Mouse (Mus musculus) lung, postnatal 0 days (tissue): Measurements from ENCODE around the gene Rhebl1. TPM values are rescaled to one million over a fixed set of nuclear protein-coding genes. Genes with fewer than 3 reads are reported as not detected.

ENCODE experiments used
- ATAC-seq: fragments of 200-750 bp; cut with Nextera tagmentation; 2 replicates; pipeline ENCODE4 v1.8.0; 2017; ENCODE audit warnings: moderate library complexity
- DNase-seq: peaks from one replicate; pipeline ENCODE4 v3.0.0-alpha.2; 2016; ENCODE audit warnings: low spot score
- H3K27ac ChIP-seq: fragments of 300-500 bp; sonication (generic); 2 replicates; pipeline ENCODE4 v1.5.1; 2014; ENCODE audit warnings: antibody characterized with exemption, mild to moderate bottlenecking, low read length, mixed read lengths
- H3K27me3 ChIP-seq: fragments of 300-500 bp; sonication (generic); replicated peaks from 2 replicates; pipeline ENCODE4 v1.6.1; 2014; ENCODE audit warnings: low read length, mixed read lengths; ENCODE audit not compliant: insufficient read depth
- H3K36me3 ChIP-seq: fragments of 300-500 bp; sonication (generic); 2 replicates; pipeline ENCODE4 v1.6.1; 2014; ENCODE audit warnings: low read length, mixed read lengths; ENCODE audit not compliant: insufficient read depth
- H3K4me1 ChIP-seq: fragments of 300-500 bp; sonication (generic); 2 replicates; pipeline ENCODE4 v1.6.1; 2014; ENCODE audit warnings: antibody characterized with exemption, low read depth, low read length, mixed read lengths; ENCODE audit not compliant: insufficient read depth
- H3K4me2 ChIP-seq: fragments of 300-500 bp; sonication (generic); replicated peaks from 2 replicates; pipeline ENCODE4 v1.6.1; 2014; ENCODE audit warnings: low read depth, mild to moderate bottlenecking, low read length, moderate library complexity, mixed read lengths
- H3K4me3 ChIP-seq: fragments of 300-500 bp; sonication (generic); 2 replicates; pipeline ENCODE4 v1.5.1; 2014; ENCODE audit warnings: low read depth, low read length
- H3K9ac ChIP-seq: fragments of 300-500 bp; sonication (generic); replicated peaks from 2 replicates; pipeline ENCODE4 v1.6.1; 2014; ENCODE audit warnings: low read depth, mild to moderate bottlenecking
- H3K9me3 ChIP-seq: fragments of 300-500 bp; sonication (generic); 2 replicates; pipeline ENCODE4 v1.6.1; 2016; ENCODE audit warnings: low read length, mixed read lengths
- CTCF ChIP-seq: IDR thresholded peaks from 2 replicates; pipeline ENCODE4 v1.5.1; 2016; ENCODE audit warnings: antibody characterized with exemption, mild to moderate bottlenecking
- EP300 ChIP-seq: IDR thresholded peaks from 2 replicates; pipeline ENCODE4 v1.6.1; 2016; ENCODE audit warnings: antibody characterized with exemption, mild to moderate bottlenecking, control low read depth
- WGBS: fragments of 180-500 bp; shearing (Covaris S2); extraction: QIAGEN DNeasy Blood & Tissue Kit; methylation state at CpG from one replicate; pipeline ENCODE4 v1.1.7; 2014; 5-methylcytosine and 5-hydroxymethylcytosine counted together
- polyA plus RNA-seq: library from polyadenylated mRNA; unstranded; fragments of >200 nt; fragmentation: Nextera tagmentation; extraction: Ambion mirVana; gene quantifications from 2 replicates; pipeline ENCODE4 v1.2.1, GENCODE M21; 2015

Rhebl1 gene
- polyA plus RNA-seq, 1 experiment from 2014 or later: 10.2 TPM

DNA sequence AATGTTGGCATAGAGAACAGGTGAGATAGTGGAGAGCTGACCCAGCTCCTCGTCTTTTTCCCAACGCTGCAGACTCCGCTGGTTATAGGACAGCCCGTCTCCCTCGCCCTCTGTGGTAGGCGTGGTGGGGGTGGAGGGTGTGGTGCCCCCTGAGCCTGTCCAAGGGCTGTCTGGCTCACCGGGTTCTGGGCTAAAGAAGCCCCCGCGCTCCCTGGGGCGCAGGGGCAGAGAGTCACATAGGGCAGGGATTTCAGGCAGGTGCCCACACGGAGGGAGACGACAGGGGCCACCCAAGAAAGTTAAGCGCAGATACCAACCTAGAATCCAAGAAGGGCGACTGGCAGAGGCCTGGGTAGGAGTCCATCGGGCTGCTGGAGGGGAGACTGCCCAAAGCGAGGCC, 40.1 kb downstream of the Rhebl1 start:
- Histone ChIP-seq H3K4me3 (no peak overlapping the region), H3K9ac (no peak overlapping the region), H3K4me1 (no peaks in the 10 kb centered on the region), H3K9me3 (no peaks in the 10 kb centered on the region), H3K4me2 (no peak overlapping the region), H3K36me3 (peaks cover 94% of the 10 kb centered on the region), H3K27ac (no peak overlapping the region), H3K27me3 (no peaks in the 10 kb centered on the region)
- ATAC-seq: no peak
- TF ChIP-seq EP300 (no peak), CTCF (no peak)
- 85% methylated on average over 16 of the region's 16 CpGs for WGBS
- no peak for DNase-seq

GRCm38 (mm10) chr15:98853161-98853937, 41.0 kb downstream of the Rhebl1 start:
- no peak for DNase-seq
- H3K27ac ChIP-seq: no peak overlapping the region
- no peak overlapping the region for H3K4me3 ChIP-seq
- no peaks in the 10 kb centered on the region for H3K4me1 ChIP-seq
- no peak overlapping the region for H3K4me2 ChIP-seq
- no peak for TF ChIP-seq EP300
- no peak for TF ChIP-seq CTCF
- H3K9me3 ChIP-seq: no peaks in the 10 kb centered on the region
- H3K36me3 ChIP-seq: peaks cover 90% of the 10 kb centered on the region
- no peak overlapping the region for H3K9ac ChIP-seq
- no peak for ATAC-seq
- 92% methylated on average over 27 of the region's 28 CpGs for WGBS
- H3K27me3 ChIP-seq: no peaks in the 10 kb centered on the region

DNA sequence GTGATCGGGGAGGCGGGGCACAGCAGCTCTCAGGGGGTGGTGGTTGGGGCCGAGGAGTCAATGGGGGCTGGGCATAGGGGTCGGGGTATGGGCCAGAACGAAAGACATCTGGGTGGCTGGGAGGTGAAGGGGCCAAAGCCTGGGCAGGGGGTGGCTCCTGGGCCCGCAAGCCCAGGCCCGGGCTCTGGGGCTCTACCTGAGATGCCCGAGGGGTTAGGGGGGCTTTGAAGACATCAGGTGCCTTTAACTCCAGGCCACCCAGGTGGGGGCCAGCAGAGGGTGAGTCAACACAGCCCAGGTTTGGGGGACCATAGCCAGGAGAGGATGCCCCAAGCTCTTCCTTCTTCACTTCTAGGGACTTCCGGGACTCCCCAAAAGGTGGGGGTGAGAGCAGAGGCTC, 41.6 kb downstream of the Rhebl1 start:
- 88% methylated on average over 9 of the region's 9 CpGs for WGBS
- Histone ChIP-seq H3K36me3 (peaks cover 84% of the 10 kb centered on the region), H3K27ac (no peak overlapping the region), H3K4me2 (no peak overlapping the region), H3K4me3 (no peak overlapping the region), H3K9ac (no peak overlapping the region), H3K4me1 (no peaks in the 10 kb centered on the region), H3K27me3 (no peaks in the 10 kb centered on the region), H3K9me3 (no peaks in the 10 kb centered on the region)
- no peak for TF ChIP-seq CTCF
- no peak for TF ChIP-seq EP300
- no peak for DNase-seq
- 0 out of 2 replicates have a peak, but pooled peaks have one; percentile 11 for ATAC-seq

DNA sequence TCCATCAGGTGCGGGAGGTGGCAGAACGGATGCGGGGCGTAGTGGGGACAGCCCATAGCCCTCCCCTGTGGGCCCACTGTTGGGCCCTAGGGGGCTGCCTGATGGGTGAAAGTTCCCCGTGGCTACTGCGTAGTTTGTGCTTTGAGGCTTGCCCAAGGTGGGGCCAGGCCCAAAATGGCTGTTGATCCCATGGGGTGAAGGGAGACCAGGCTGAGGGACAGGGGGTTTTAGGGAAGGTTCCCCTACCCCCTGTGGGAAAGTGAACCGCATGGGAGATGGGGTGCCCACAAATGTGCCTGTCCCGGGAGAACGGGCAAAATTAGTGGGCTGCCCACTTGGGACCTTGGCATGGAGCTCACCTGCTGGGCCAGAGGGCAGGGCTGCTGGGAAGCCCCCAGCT, 42.3 kb downstream of the Rhebl1 start:
- Histone ChIP-seq H3K27ac (no peak overlapping the region), H3K36me3 (peaks cover 83% of the 10 kb centered on the region)
- DNase-seq: no peak

GRCm38 (mm10) chr15:98851229-98851818, 43.0 kb downstream of the Rhebl1 start:
- no peak overlapping the region for H3K4me2 ChIP-seq
- H3K9ac ChIP-seq: no peak overlapping the region
- WGBS: 89% methylated on average over 20 of the region's 21 CpGs
- H3K36me3 ChIP-seq: peaks cover 81% of the 10 kb centered on the region
- DNase-seq (no peak), ATAC-seq (no peak)
- H3K4me1 ChIP-seq: no peaks in the 10 kb centered on the region
- H3K27ac ChIP-seq: no peak overlapping the region
- H3K27me3 ChIP-seq: no peaks in the 10 kb centered on the region
- TF ChIP-seq CTCF (no peak), EP300 (no peak)
- no peaks in the 10 kb centered on the region for H3K9me3 ChIP-seq
- no peak overlapping the region for H3K4me3 ChIP-seq

More for the DNA sequence above, 42.3 kb downstream of the Rhebl1 start:
- H3K4me1 ChIP-seq: no peaks in the 10 kb centered on the region
- H3K4me3 ChIP-seq: no peak overlapping the region
- WGBS: 90% methylated on average over 9 of the region's 9 CpGs
- TF ChIP-seq EP300 (no peak), CTCF (no peak)
- H3K4me2 ChIP-seq: no peak overlapping the region
- ATAC-seq: no peak
- H3K27me3 ChIP-seq: no peaks in the 10 kb centered on the region
- H3K9me3 ChIP-seq: no peaks in the 10 kb centered on the region
- no peak overlapping the region for H3K9ac ChIP-seq

GRCm38 (mm10) chr15:98850668-98851067, 43.7 kb downstream of the Rhebl1 start:
- WGBS: 83% methylated on average over 13 of the region's 14 CpGs
- TF ChIP-seq EP300 (no peak), CTCF (no peak)
- no peak overlapping the region for H3K4me2 ChIP-seq
- peaks cover 83% of the 10 kb centered on the region for H3K36me3 ChIP-seq
- no peak overlapping the region for H3K27ac ChIP-seq
- H3K4me3 ChIP-seq: no peak overlapping the region
- ATAC-seq (no peak), DNase-seq (no peak)
- no peaks in the 10 kb centered on the region for H3K4me1 ChIP-seq
- no peaks in the 10 kb centered on the region for H3K9me3 ChIP-seq
- H3K27me3 ChIP-seq: no peaks in the 10 kb centered on the region
- H3K9ac ChIP-seq: no peak overlapping the region
